Mouse (Mus musculus): ENCODE results near the gene Gm45711. TPM values are rescaled to one million over a fixed set of nuclear protein-coding genes. Genes with fewer than 3 reads are reported as not detected.
"Not testable (repeated sequence)": the region's sequence is repeated elsewhere in the genome, so short reads cannot be mapped to it uniquely, and the experiment has no call there.

Gm45711 gene
- polyA plus RNA-seq (2015; fragmentation: Nextera tagmentation; extraction: Ambion mirVana): not detected in 2 replicates

DNA sequence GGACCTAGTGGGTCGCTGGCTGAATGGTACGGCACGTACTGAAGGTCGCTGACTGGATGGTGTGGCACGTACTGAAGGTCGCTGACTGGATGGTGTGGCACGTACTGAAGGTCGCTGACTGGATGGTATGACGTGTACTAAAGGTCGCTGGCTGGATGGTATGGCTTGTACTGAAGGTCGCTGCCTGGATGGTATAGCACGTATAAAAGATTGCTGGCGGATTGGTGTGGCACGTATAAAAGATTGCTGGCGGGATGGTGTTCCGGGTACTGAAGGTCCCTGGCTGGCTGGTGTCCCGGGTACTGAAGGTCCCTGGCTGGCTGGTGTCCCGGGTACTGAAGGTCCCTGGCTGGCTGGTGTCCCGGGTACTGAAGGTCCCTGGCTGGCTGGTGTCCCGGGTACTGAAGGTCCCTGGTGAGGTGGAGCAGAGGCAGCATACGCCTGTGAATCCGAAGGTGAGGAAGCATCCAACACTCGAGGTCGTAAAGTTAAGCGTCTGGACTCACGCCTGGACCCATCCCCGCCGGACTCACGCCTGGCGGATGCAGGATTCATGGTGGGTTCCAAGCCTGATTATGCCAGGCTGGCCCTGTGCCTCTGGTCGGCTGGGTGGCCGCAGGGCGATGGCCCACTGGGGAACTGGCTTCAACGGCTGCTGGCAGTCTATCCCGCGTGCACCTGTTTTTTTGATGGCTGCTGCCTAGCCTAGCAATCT, at the start of gene Gm45711, which contains the start of gene Cmtm1:
TSS of gene Gm45711 (minus strand) at position 641 of the 715 bp plus-strand sequence.
TSS of gene Cmtm1 (minus strand) at position 705 of the 715 bp plus-strand sequence.
- not testable (repeated sequence) for H3K27me3 ChIP-seq; ATAC-seq; H3K36me3 ChIP-seq; H3K4me1 ChIP-seq (replicated peaks); H3K4me2 ChIP-seq (replicated peaks); H3K27ac ChIP-seq; H3K4me3 ChIP-seq (replicated peaks); H3K9ac ChIP-seq (replicated peaks); H3K9me3 ChIP-seq
- 86% methylated on average over 36 of the region's 36 CpGs for WGBS

DNA sequence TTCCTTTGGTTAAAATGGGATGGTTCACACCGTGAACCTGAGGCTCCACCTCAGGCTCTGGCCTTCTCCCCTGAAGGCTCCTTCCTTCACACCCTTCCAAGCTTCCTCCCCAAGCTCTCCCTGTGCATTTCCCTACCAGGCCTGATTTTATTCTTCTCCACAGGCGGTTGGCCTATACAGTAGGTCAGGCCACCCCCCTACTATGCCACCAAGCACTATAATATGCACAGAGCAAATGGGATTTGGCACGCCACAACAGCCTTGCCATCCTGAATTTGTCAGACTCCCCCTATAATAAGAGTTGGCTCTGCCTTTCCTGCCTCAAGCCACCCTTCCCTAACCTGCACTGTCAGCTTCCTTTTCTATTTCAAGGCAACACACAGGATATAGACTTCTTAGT, 48.8 kb upstream of the Gm45711 start:
- H3K27ac ChIP-seq: no peak overlapping the region
- peaks cover 18% of the 10 kb centered on the region for H3K36me3 ChIP-seq
- H3K9ac ChIP-seq (replicated peaks): no peak overlapping the region
- no peak overlapping the region for H3K4me3 ChIP-seq (replicated peaks)
- H3K9me3 ChIP-seq: no peaks in the 10 kb centered on the region
- H3K27me3 ChIP-seq: no peaks in the 10 kb centered on the region
- H3K4me2 ChIP-seq (replicated peaks): no peak overlapping the region
- 53% methylated on average over 3 of the region's 3 CpGs for WGBS
- 0 out of 2 replicates have a peak, but pooled peaks have one; percentile 25 for ATAC-seq
- H3K4me1 ChIP-seq (replicated peaks): peaks cover 18% of the 10 kb centered on the region

GRCm38 (mm10) chr8:104354504-104354903, 44.6 kb upstream of the Gm45711 start:
- no peak for ATAC-seq
- Histone ChIP-seq H3K36me3 (peaks cover 21% of the 10 kb centered on the region), H3K4me1 (replicated peaks) (peaks cover 25% of the 10 kb centered on the region), H3K4me3 (replicated peaks) (no peak overlapping the region), H3K27ac (no peak overlapping the region), H3K9me3 (no peaks in the 10 kb centered on the region), H3K27me3 (no peaks in the 10 kb centered on the region), H3K9ac (replicated peaks) (no peak overlapping the region), H3K4me2 (replicated peaks) (no peak overlapping the region)
- WGBS: 93% methylated on average over 10 of the region's 10 CpGs

DNA sequence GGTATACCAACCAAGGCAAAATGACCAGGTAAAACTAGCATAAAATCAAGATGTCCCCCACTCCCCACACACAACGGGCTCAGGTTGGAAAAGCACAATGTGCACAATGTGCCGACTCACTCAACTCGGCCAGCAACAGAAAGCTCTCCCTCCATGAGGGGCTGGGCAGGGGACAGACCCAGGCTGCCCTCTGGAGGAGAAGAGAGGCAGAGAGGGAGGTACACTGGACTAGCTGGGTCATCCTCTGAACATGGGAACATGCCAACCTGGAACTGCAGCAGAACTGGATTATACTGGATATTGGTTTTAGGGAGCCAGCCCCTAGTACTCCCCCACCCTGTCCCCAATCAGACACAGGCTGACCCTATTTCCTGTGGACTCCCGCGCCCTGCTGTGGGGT, 43.3 kb upstream of the Gm45711 start:
- peak; percentile 81 for ATAC-seq
- Histone ChIP-seq H3K4me2 (replicated peaks) (no peak overlapping the region), H3K9me3 (no peaks in the 10 kb centered on the region), H3K27me3 (no peaks in the 10 kb centered on the region), H3K9ac (replicated peaks) (no peak overlapping the region), H3K36me3 (peaks cover 21% of the 10 kb centered on the region), H3K27ac (peak overlapping the region; percentile 25; the same call in 1 of the 2 replicates), H3K4me1 (replicated peaks) (peaks cover 14% of the 10 kb centered on the region), H3K4me3 (replicated peaks) (no peak overlapping the region)
- 59% methylated on average over 5 of the region's 5 CpGs for WGBS

GRCm38 (mm10) chr8:104350047-104350446, 40.2 kb upstream of the Gm45711 start:
- Histone ChIP-seq H3K9ac (replicated peaks) (no peak overlapping the region), H3K27me3 (no peaks in the 10 kb centered on the region), H3K4me2 (replicated peaks) (no peak overlapping the region), H3K36me3 (peaks cover 25% of the 10 kb centered on the region), H3K4me1 (replicated peaks) (peaks cover 14% of the 10 kb centered on the region), H3K4me3 (replicated peaks) (no peak overlapping the region), H3K9me3 (no peaks in the 10 kb centered on the region), H3K27ac (no peak overlapping the region)
- 91% methylated on average over 13 of the region's 13 CpGs for WGBS
- ATAC-seq: no peak

GRCm38 (mm10) chr8:104348971-104349370, 39.1 kb upstream of the Gm45711 start:
- Histone ChIP-seq H3K4me2 (replicated peaks) (no peak overlapping the region), H3K36me3 (peaks cover 15% of the 10 kb centered on the region; the same call in 1 of the 2 replicates), H3K27ac (no peak overlapping the region), H3K27me3 (no peaks in the 10 kb centered on the region), H3K9ac (replicated peaks) (no peak overlapping the region), H3K4me1 (replicated peaks) (peaks cover 14% of the 10 kb centered on the region), H3K4me3 (replicated peaks) (no peak overlapping the region), H3K9me3 (no peaks in the 10 kb centered on the region)
- no peak for ATAC-seq
- WGBS: 89% methylated on average over 5 of the region's 5 CpGs

DNA sequence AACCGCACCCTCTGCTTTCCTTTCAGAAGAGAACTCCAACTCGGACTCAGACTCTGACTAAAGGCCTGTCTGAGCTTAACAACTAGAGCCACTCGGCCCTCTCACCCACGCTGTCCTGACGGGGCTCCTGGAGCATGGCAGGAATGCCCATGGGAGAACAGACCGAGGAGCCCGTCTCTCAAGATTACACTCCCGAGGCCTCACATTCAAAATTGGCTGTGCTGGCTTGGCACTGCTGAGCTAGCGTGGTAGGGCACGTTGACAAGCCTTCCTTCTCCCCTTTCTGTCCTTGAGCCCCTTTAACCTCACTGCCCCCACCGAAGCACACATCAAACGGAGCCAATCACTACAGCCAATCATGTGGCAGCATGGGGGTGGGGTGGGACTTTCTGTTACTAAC, 36.8 kb upstream of the Gm45711 start:
- Histone ChIP-seq H3K4me2 (replicated peaks) (no peak overlapping the region), H3K4me3 (replicated peaks) (no peak overlapping the region), H3K27me3 (no peaks in the 10 kb centered on the region), H3K36me3 (peaks cover 15% of the 10 kb centered on the region; the same call in 1 of the 2 replicates), H3K9ac (replicated peaks) (no peak overlapping the region), H3K4me1 (replicated peaks) (no peaks in the 10 kb centered on the region), H3K27ac (no peak overlapping the region), H3K9me3 (no peaks in the 10 kb centered on the region)
- WGBS: 55% methylated on average over 12 of the region's 12 CpGs
- no peak for ATAC-seq

DNA sequence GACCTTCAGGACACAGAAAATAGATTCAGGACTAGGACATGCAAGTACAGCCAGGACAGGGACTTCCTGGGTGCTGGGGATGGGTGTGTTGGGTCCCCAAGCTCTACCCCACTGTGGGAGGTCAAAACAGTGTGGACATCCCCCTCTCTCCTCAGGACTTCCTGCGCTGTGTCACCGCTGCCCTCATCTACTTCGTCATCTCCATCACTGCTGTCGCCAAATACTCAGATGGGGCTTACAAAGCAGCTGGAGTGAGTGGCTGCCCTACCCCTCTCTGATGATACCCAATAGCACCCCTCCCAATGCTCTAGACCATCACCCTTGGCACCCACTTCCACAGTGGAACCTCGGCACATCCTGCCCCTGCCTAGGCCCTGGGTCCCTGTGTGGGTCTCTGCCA, 34.7 kb upstream of the Gm45711 start:
- Histone ChIP-seq H3K27me3 (no peaks in the 10 kb centered on the region), H3K36me3 (peaks cover 13% of the 10 kb centered on the region; the same call in 1 of the 2 replicates), H3K4me2 (replicated peaks) (no peak overlapping the region), H3K4me1 (replicated peaks) (peaks cover 16% of the 10 kb centered on the region), H3K9ac (replicated peaks) (no peak overlapping the region), H3K27ac (no peak overlapping the region), H3K4me3 (replicated peaks) (no peak overlapping the region), H3K9me3 (no peaks in the 10 kb centered on the region)
- WGBS: 90% methylated on average over 5 of the region's 5 CpGs
- ATAC-seq: no peak

- Histone ChIP-seq H3K9me3 (no peaks in the 10 kb centered on the region), H3K9ac (replicated peaks) (no peak overlapping the region), H3K36me3 (peaks cover 13% of the 10 kb centered on the region; the same call in 1 of the 2 replicates), H3K4me2 (replicated peaks) (no peak overlapping the region), H3K4me1 (replicated peaks) (peaks cover 19% of the 10 kb centered on the region), H3K4me3 (replicated peaks) (no peak overlapping the region), H3K27me3 (no peaks in the 10 kb centered on the region), H3K27ac (no peak overlapping the region)
- peak; percentile 51 for ATAC-seq
- 12% methylated on average over 7 of the region's 7 CpGs for WGBS
These were observed 34.1 kb upstream of the Gm45711 start for GRCm38 (mm10) chr8:104343957-104344356.

DNA sequence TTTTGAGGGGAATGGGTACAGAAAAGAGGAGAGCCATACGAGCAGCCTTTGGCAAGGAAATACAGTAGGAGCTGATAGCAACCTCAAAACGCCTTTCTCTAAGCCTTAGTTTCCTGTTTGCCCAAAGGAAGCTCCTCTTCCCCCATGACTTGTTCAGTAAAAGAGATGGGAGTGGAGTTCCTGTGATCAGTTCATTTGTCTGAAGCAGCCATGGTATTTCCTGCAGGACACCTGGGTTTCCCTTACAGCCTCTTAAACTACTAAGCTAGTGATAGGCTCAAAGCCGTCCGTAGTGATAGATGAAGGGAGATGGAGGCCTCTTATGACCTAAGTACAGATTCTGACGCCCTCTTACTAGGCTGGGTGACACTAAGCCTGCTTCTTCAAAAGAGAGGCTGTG, 32.5 kb upstream of the Gm45711 start:
- Histone ChIP-seq H3K36me3 (0 out of 2 replicates have a peak, but pooled peaks cover 8% of the 10 kb centered on the region), H3K4me3 (replicated peaks) (no peak overlapping the region), H3K27me3 (no peaks in the 10 kb centered on the region), H3K27ac (no peak overlapping the region), H3K9me3 (no peaks in the 10 kb centered on the region), H3K4me2 (replicated peaks) (no peak overlapping the region), H3K9ac (replicated peaks) (no peak overlapping the region), H3K4me1 (replicated peaks) (peaks cover 19% of the 10 kb centered on the region)
- ATAC-seq: no peak
- 87% methylated on average over 5 of the region's 5 CpGs for WGBS

GRCm38 (mm10) chr8:104341678-104342077, 31.8 kb upstream of the Gm45711 start:
- Histone ChIP-seq H3K9ac (replicated peaks) (no peak overlapping the region), H3K4me3 (replicated peaks) (peak overlapping the region; percentile 61; the same call in 1 of the 2 replicates), H3K4me2 (replicated peaks) (peak overlapping the region; percentile 84), H3K27me3 (no peaks in the 10 kb centered on the region), H3K36me3 (0 out of 2 replicates have a peak, but pooled peaks cover 6% of the 10 kb centered on the region), H3K27ac (no peak overlapping the region), H3K9me3 (no peaks in the 10 kb centered on the region), H3K4me1 (replicated peaks) (peaks cover 19% of the 10 kb centered on the region)
- no peak; the same call in 1 of the 2 replicates for ATAC-seq
- WGBS: 56% methylated on average over 6 of the region's 6 CpGs

GRCm38 (mm10) chr8:104341106-104341561, 31.3 kb upstream of the Gm45711 start:
- Histone ChIP-seq H3K9ac (replicated peaks) (peak overlapping the region; percentile 77), H3K4me2 (replicated peaks) (peak overlapping the region; percentile 84), H3K4me1 (replicated peaks) (peaks cover 19% of the 10 kb centered on the region), H3K27me3 (no peaks in the 10 kb centered on the region), H3K27ac (peak overlapping the region; percentile 44), H3K9me3 (no peaks in the 10 kb centered on the region), H3K36me3 (0 out of 2 replicates have a peak, but pooled peaks cover 3% of the 10 kb centered on the region), H3K4me3 (replicated peaks) (peak overlapping the region; percentile 61)
- peak; percentile 75 for ATAC-seq
- WGBS: 1% methylated on average over 24 of the region's 24 CpGs
